Mouse (Mus musculus): ENCODE results near the gene Aanat.

DNA sequence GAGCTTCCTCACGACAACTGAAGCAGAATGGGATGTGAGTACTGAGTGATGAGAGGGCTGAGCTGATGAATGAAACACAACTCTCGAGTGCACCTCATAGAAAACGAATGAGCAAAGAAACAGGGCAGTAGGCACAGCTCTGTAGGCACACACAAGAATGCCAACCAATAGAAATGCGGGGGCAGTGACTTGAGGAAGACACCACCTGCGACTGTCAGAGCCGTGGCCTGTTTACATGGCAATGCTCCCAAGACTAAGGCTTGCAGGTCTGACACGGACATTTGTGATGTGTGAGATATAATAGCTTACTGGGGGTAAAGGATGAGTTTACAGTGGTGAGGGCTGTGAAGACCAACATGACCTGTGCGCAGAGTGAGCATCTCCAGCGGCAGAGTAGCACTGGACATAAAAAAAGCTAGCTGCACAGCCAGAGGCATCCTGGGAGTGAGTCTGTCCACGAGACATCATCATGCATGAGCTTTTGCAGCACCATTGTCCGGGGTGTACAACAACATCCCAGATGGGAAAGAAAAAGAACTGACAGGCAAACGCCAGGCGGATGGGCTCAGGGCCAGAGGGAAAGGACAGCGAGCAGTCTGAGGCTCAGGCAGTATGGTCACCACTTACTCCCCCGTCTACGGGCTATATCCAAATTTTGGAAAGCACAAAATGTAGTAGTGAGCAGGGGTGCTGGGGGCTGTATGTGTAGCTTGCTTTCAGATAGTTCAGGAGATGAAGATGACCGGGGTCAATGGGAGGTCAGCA, 38.8 kb upstream of the Aanat start:
- TF ChIP-seq BHLHE40 (IDR thresholded peaks at IDR 0.05; ENCODE audit: borderline replicate concordance, low read depth, low read length), result no peak
- TF ChIP-seq CTCF (IDR thresholded peaks at IDR 0.05 in 2 of 3, conservative IDR thresholded peaks at IDR 0.05 in 1 of 3; ENCODE audit: control insufficient read depth in 1 of 3, insufficient read depth in 1 of 3, low read depth in 2 of 3, low read length in 3 of 3, poor library complexity in 1 of 3, severe bottlenecking in 1 of 3), result no peak
- TF ChIP-seq EP300 (IDR thresholded peaks at IDR 0.05; ENCODE audit: low read depth in 1 of 2, low read length in 2 of 2), result no peak
- no peak for TF ChIP-seq ZC3H11A (IDR thresholded peaks at IDR 0.05; ENCODE audit: low read depth, low read length)
- TF ChIP-seq POLR2A (IDR thresholded peaks at IDR 0.05; ENCODE audit: control insufficient read depth in 1 of 2, insufficient read depth in 1 of 2, low read depth in 1 of 2, low read length in 2 of 2, poor library complexity in 1 of 2), result no peak
- TF ChIP-seq MAZ (IDR thresholded peaks at IDR 0.05; ENCODE audit: low read depth, low read length), result no peak
- TF ChIP-seq SMC3 (IDR thresholded peaks at IDR 0.05; ENCODE audit: low read depth, low read length), result no peak
- no peak for TF ChIP-seq MYC (IDR thresholded peaks at IDR 0.05; ENCODE audit: low read depth, low read length)
- TF ChIP-seq MAX (IDR thresholded peaks at IDR 0.05; ENCODE audit: low read length), result no peak
- no peak for TF ChIP-seq ELF1 (IDR thresholded peaks at IDR 0.05; ENCODE audit: low read depth, low read length)
- TF ChIP-seq ZNF384 (IDR thresholded peaks at IDR 0.05; ENCODE audit: low read depth, low read length), result no peak
- no peak for TF ChIP-seq POLR2AphosphoS2 (IDR thresholded peaks at IDR 0.05; ENCODE audit: low read length)
- no peak for TF ChIP-seq ZKSCAN1 (IDR thresholded peaks at IDR 0.05; ENCODE audit: low read depth, low read length)
- TF ChIP-seq TCF12 (IDR thresholded peaks at IDR 0.05; ENCODE audit: low read depth, low read length), result no peak
